Mouse (Mus musculus) mature B cell (primary cell): ENCODE results near the gene Fgfr2.

Experiments
- in situ Hi-C: fragments of 300-500 bp; cut with MboI; formaldehyde crosslinking; loops from 2 replicates; pipeline ENCODE4 v1.14.3; 2019

The Fgfr2 gene

DNA sequence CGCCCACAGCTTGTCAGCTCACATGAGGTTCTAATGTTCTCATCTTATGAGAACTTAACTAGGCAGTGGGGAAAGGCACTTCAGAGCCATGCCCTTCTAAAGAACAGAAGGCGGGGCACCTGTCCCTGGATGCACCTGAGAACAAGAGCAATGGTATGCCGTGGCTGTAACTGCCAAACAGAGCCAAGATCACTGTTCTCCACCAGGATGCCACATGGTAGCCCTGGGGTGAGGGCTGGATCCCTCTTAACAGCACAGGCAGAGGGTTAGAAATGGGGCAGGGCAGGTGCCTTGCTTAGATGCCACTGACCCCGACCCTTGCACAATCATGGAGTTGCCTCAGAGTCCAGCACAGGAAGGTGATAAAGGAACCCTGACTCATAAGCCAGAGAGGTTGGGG, 2903.3 kb downstream of the Fgfr2 start:
- in situ Hi-C loops: no loop called here

DNA sequence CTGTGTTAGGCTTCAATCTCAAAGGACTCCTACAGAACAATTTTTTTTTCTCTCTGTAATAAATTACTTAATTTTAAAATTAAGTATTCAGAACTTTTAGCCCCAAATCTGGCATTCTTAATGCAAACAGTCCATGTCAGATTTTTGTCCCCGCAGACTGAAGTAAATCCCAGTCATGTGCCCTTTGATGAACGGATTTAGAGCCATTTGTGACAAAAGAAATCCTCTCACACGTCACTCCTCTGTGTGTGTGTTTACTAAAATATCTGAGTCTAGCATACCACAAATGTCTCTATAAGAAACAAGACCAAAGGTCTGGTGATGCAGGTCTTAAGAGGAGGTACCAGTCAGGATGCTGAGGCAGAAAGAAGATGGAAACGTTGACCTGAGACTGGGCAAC, 2906.9 kb downstream of the Fgfr2 start:
- in situ Hi-C loops: no loop called here

DNA sequence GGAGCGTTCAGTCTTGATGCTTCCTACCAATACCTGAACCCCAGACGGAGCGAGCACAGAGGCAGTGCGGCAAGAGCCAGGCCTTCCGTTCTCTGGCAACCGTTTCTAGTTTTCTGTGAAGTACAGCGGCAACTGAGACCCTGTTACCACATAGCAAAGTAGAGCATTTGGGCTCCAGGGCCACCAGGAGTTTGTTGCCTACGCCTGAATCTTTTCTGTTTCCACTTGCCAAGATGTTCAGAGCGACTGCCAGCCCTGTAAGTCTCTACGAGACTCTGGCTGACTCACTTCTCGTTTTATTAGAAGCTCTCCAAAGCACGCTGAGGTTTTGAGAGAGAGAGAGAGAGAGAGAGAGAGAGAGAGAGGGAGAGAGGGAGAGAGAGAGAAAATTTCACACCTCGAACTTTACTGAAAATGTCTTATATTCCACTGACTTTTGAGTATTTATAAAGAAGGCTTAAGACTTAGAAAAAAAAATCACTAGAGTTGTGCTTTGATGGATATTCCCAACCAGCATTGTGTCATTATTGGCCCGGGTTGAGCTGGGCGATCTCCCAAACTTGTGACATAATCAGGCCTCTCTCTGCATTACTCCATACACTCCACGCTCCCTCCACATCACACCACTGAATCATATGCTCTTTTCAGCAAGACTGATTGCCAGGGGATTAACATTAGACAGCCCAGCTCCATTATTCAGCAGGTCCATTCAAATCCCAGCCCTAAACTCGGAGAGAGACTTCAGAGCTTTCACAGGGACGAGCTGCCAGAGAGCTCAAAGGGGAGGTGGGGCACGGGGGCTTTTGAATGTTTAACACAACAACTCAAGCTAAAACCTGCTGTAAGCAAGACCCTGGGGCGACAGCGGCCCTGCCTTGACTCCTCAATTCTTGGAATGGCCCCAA, 2907.6 kb downstream of the Fgfr2 start:
- in situ Hi-C loops: no loop called here

DNA sequence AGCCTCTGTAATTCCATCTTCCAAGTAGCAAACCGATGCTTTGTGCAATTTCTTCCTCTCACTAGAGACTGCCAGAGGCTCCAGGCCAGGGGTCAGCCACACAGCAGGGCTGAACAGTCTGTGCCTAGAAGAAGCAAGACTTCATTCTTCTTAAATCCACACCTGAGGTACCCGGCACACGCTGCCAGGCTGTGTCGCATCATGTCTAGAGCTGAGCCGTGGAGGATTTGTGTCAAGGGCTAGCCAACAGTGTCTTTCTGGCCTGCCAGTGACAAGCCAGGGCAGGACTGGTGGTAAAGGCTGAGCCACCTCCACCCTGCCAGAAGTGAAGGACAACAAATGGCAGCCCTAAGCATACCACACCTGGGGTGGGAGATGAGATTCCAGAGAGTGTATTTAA, 2910.0 kb downstream of the Fgfr2 start:
- in situ Hi-C loops: no loop called here

DNA sequence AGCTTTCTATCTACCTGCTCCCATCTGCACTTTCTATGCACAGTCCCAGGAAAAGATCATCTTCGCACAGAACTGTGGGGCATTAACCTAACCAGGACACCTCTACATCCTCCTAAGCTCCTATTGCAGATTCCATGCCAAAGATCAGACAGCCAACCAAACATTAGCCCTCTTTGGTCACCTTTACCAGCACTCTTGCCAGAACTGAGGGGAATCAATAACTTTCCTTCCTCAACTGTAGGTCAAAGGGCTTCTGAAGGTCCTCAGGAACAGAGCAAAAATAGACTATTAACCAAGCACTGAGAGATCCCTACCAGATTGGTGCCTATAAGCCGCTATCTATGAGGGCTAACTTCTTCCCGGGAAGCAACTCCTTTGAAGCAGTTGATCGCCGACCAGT, 2911.7 kb downstream of the Fgfr2 start:
- in situ Hi-C loops: no loop called here

DNA sequence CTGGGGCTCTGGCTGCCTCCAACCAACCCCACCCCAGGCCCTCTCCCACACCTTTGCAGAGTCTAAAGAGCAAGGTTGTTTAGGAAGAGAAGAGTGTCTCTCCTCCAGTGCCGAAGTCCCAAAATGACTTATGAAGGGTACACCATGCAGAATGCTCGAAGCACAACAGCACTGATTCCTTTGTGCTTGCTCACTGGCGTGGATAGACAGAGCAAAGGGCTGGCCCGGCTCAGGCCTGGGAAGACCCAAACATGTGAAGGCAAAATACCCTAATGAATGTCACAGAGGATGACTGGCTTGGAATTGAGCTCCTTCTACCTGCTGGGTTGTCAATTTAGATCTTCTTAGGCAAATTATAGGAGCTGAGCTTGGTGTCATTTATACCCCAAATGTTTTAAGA, 2914.5 kb downstream of the Fgfr2 start:
- in situ Hi-C loops: no loop called here

DNA sequence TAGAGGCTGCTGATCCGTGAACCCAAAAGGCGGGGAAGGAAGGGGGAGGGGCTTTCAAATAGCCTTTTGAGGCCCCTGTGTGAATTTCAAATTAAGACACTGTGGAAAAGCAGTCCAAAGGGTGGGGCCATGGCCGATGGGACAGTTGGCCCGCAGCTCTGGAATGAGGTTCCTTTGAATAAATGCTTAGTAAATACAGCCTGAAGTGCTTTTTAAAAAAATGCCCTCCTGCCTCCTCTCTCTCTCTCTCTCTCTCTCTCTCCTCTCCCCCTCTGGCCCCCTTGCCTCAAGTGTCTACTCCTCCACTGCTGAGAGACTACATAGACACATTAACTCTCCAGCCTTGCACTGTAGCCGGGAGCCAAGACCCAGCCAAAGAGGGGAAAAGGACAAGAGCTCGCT, 2917.0 kb downstream of the Fgfr2 start:
- in situ Hi-C loops: no loop called here

DNA sequence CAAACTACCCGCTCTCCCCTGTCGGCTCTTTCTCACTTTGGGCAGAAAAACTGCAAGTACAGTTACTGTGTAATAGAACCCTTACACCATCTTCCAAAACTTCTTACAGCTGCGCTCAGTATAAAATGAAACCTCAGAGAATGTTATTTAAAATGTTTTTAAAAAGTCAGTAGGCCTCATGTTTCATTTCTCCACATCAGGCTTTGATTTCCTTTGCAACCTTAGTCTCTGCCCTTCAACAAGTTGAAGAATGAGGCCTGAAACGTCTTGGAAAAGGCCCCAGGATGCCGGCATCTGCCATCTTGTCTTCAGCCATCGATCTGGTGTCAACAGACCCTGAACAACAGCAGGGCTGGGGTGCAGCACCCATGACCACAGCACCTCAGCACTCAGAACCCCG, 2918.0 kb downstream of the Fgfr2 start:
- in situ Hi-C loops: no loop called here

DNA sequence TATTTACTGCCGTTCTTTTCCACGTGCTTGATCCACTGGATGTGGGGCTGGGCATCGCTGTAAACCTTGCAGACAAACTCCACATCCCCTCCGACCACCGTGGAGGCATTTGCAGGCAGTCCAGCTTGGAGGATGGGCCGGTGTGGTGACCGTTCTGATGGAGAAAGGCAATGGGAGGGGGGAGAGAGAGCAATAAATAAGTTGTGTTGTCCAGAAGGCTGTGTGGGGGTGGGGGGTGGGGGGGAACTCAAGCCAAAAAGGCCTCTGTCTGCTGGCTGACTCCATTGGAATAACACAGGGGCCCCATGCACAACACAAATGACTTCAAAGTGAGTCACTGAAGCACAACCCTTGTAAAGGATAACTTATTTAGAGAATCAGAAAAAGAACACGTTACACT, 2922.1 kb downstream of the Fgfr2 start:
- in situ Hi-C loops: no loop called here

DNA sequence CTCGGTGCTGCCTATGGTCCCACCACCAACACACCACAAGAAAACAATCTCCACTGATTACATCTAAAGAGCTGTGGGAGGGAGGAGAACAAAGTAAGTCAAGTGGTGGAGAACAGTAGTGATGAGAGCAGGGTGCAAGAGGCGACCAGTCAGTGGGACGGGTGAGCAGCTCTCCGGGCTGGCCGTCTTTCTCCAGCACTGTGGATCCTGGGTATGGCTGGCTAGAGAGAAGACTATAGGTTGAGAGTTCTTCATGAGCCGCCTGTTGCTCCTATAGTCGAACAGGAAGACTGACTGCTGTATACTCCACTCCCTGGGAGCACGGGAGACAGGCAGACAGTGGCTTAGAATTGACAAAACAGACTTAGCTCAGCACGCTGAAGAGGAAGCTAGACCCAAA, 2923.2 kb downstream of the Fgfr2 start:
- in situ Hi-C loops: no loop called here

DNA sequence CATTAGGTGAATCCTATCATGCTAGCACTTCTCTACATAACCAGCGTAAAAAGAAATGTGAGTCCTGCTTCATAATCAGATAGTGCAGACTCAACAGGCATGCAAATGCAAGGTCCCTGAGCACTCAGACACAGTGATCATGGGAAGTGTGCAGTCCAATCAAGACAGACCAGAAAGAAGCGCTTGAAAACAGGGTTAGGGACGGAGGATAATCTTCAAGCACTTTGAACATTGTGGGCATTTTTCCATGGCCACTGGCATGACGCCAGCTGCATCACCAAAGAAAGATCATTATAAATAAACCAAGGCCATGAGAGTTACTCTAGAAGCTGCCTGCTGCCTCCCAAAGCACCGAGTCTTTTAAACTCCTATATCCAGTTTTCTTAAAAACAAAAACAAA, 2923.8 kb downstream of the Fgfr2 start:
- in situ Hi-C loops: no loop called here

DNA sequence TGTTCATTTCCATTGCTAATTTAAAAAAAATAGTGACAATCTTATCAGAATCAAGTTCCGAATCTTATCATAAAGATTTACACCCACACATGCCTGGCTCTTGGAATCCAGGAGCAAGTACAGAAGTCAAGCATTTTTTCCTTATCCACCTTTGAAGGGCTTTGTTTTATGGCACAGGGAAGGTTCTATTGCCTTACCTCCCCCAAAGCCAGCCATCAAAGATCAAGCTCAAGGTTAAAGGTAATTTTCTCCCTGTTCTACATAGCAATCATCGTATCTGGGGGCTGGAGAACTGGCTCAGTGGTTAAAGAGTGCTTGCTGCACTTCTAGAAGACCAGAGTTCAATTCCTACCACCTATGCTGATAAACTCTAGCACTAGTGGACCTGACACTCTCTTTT, 2928.1 kb downstream of the Fgfr2 start:
- in situ Hi-C loops: no loop called here

DNA sequence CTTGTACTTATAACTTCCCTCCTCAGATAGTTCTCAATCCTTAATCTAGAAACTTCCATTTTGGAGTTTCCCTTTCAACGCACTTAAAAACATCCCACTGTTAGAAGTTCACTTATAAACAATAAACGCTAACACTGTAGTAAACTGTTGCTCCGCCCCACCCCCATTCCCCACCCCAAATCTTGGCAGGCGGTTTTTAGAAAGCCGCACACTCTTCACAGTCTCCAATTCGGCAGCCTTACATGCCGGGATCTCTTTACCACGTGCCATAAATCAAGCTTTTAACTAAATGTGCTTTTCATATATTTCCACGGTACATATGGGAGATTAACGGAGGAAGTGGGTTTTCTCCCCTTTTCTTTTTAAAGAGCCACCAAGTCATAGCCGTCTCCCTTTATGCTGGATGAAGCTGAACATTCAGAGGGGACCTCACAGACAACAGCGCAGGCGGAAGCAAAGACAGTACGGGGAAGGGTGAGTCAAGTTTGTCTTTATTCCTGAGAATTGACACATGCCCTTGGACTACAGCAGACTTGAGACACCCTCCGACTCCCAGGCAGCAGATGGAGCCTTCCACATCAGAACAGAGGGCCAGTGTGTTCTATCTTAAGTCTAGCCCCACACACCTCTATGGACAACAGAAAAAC, 2932.7 kb downstream of the Fgfr2 start:
- in situ Hi-C loops: no loop called here

DNA sequence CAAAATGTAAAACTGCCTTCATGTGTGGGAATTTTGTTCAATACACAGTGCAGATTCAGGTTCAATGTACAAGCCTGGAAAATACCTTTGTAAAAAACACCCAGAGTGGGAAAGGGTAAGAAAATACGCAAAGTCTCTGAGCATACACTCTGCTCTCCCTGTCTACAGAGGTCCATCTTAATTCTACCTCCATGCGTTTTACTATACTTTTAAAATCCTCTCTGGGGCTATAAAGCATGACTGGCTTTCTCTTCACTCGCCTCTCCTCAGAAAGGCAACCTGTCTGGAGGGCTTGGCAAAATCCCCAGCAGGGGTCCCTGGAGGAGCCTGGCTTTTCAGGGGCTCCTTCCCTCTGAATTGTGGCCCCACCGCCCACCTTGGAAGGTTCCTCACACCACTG, 2933.2 kb downstream of the Fgfr2 start:
- in situ Hi-C loops: no loop called here

DNA sequence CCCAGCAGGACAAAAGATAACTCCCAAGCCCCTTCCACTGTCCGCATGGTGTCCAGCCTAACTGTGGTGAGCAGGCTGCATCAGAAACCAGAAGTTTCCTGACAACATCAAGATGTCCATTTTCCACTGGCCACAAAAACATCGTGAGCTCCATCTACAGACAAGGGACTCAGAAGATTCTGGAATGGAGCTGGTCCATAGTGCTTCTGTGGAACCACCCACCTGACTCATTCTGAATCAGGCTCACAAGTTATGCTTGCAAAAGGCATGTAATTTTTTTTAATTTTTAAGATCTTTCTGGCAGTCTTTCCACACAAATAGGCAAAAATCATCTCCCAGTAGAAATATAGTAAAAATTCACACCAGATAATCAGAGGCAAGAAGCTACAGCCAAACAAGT, 2935.0 kb downstream of the Fgfr2 start:
- in situ Hi-C loops: no loop called here

DNA sequence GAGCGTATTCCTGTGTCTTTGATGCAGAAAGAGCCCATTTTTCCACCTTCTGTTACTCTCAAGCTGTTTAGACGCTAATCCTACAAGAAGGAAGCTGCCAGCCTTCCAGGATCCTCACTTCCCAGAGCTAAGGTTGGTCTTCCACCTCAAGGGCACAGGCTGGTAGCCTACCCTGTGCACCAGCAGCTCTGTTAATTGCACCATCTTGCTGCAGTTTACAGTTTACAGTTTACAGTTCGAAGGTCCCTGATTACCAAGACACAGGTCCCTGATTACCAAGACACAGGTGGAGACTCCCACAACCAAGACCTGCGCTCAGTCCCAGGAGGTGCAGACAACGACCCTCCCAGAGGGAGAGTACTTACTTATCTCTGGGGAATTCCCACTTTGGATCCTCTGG, 2938.3 kb downstream of the Fgfr2 start:
- in situ Hi-C loops: no loop called here

DNA sequence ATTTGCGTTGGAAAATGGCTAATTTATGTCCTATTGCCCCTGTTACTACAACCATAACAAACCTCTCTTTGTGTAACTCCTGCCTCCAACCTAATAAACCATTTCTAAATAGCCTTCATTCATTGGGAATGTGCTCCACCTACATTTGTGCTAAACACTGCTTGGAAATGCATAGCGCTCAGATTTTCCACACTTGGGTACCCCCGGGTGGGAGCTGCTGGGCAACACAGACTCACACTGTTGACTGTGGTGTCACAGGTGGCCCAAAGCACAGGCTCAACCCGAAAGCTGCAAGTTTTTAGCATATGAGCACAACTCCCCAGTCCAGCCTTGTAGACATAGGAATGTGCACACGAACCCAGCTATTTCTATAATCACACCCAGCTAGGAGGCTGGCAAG, 2939.2 kb downstream of the Fgfr2 start:
- in situ Hi-C loops: no loop called here

DNA sequence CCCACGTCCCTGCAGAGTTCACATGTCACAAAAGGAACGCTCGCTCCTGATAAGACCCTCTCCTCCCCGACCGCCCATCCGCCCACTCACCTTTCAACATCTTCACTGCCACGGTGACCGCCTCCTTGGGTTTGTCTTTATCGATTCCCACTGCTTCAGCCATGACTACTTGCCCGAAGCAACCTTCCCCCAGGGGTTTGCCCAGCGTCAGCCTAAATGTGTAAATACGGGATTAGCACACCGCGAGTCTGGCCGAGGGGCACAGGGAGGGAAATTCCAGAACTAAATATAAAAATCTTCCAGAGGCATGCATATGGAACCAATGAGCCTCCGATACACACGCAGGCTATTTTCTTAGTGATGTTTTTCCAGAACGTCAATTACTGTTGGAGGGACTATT, 2940.6 kb downstream of the Fgfr2 start:
- in situ Hi-C loops: no loop called here

DNA sequence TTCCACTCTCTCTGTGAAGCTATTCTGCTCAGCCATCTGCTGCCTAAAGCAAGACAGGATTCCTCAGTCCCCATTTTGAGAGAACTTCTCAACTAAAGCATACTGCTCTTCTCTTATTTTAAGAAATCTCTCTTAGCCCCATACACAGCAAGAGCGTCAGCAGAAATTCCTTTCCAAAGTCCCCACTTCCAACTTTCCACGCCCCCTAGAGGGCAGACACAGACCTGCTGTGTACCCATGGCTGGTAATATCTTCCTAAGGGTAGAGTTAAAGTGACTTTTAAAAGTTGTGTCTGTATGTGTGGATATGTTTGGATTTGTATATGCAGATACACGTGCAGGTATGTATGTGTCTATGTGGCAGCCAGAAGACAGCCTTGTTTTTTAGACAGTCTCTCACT, 2944.2 kb downstream of the Fgfr2 start:
- in situ Hi-C loops: no loop called here

DNA sequence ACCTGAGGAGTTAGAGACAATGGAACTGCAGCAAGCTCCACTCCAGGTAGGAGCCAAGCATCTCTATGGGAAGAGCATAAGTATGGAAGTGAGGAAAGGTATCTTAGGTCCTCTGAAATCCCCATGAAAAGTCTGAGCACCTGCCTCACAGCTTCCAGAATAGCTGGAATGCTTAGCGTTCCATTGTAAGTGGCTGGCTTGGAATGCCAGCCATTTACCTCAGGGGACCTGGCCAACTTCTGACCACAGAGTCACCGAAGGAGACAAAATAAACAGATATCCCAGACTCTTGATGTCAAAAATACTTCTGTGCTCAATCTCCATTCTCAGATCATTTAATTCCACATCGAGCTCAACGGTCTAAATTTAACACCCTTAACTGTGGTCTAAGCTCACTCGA, 2946.1 kb downstream of the Fgfr2 start:
- in situ Hi-C loops: no loop called here

DNA sequence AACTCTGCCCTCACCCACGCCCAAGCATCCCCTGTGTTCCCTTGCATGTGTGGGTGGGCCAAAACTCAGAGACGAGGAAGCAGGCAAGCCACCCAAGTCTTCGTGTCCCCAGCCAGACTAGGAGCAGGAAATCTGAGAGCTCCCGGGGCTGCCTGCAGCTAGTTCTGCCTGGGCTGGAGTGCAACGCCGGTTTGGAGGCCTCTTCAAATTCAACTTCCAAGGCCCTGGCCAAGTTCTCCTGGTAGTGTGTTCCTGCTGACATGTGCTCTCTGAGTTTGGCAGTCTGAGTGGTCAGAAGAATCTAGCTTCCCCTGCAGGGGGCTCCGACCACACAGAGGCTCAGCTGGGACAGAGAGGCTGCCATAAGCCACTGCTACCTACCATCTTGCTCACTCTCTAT, 2948.6 kb downstream of the Fgfr2 start:
- in situ Hi-C loops: no loop called here

DNA sequence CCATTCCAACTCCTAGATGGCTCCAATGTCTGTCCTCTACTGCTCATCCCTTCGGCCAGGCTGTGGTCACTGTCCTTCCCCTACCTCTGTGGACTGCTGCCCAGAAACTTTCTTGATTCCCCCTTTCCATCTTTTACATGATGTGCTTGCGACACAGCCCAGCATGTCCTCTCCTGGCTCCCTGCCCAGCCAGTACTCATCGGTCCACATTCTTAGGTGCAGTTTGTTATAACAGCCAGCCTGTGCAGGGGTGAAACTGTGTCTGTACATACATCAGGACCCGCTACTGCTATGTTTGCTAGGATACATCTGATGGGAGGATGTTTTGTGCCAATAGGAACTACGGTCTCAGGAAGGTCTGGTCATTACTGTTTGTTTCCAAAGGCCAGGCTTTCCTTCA, 2949.2 kb downstream of the Fgfr2 start:
- in situ Hi-C loops: no loop called here

DNA sequence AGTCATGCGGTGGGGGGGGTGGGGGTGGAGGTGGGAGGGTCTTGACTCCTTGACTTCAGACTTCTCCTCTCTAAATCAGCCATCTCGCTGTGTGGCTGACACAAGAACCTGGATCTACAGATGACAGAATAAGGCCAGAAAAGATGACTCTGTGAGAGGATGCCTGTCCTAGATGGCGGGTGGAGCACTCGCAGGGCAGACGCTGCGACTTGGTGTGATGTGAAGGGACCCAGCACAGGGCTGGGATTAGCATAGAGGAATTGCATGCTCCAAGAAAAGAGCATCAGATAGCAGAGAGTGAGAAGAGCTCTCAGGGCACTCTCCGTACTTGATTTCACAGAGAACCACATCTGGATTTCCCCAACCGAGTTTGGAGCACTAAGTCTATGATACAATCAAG, 2953.0 kb downstream of the Fgfr2 start:
- in situ Hi-C loops: no loop called here

DNA sequence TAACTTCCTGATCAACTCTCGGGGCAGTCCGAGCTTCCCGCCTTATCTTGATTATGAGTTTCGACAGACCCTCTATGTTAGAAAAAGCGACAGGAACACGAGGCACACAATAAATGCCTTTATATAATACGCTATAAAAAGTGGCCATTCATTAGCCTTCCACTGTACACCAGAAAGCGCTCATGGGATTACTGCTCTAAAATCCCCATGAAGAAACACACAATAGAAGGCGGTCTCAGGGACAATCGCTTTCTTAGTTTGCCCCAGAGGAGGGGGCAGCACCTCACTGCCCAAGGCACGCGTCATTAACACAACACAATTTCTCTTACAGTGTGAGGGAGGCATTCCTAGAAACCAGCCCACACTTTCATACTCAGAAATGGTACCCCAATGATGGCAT, 2954.9 kb downstream of the Fgfr2 start:
- in situ Hi-C loops: no loop called here
